Mouse (Mus musculus) stomach, embryonic 16.5 days (tissue): ENCODE data around the gene Cacna1g. TPM values are rescaled to one million over a fixed set of nuclear protein-coding genes. Genes with fewer than 3 reads are reported as not detected.

Source experiments
- ATAC-seq: fragments of 200-750 bp; cut with Nextera tagmentation; 2 replicates; pipeline ENCODE4 v1.8.0; 2017; ENCODE audit warnings: moderate number of reproducible peaks, moderate TSS enrichment; ENCODE audit not compliant: insufficient read depth, low FRiP score
- H3K27ac ChIP-seq: fragments of 300-500 bp; sonication (generic); 2 replicates; pipeline ENCODE4 v1.5.1; 2014; ENCODE audit warnings: low read length
- H3K27me3 ChIP-seq: fragments of 300-500 bp; sonication (generic); 2 replicates; pipeline ENCODE4 v1.6.1; 2014; ENCODE audit warnings: low read length, control low read depth, mixed read lengths; ENCODE audit not compliant: control insufficient read depth, insufficient read depth
- H3K36me3 ChIP-seq: fragments of 300-500 bp; sonication (generic); 2 replicates; pipeline ENCODE4 v1.6.1; 2014; ENCODE audit warnings: low read length; ENCODE audit not compliant: control insufficient read depth, insufficient read depth
- H3K4me1 ChIP-seq: fragments of 300-500 bp; sonication (generic); 2 replicates; pipeline ENCODE4 v1.6.1; 2014; ENCODE audit warnings: low read length, control low read depth, mixed read lengths; ENCODE audit not compliant: control insufficient read depth, insufficient read depth
- H3K4me2 ChIP-seq: fragments of 300-500 bp; sonication (generic); 2 replicates; pipeline ENCODE4 v1.6.1; 2014; ENCODE audit warnings: low read depth, low read length, mixed read lengths
- H3K4me3 ChIP-seq: fragments of 300-500 bp; sonication (generic); replicated peaks from 2 replicates; pipeline ENCODE4 v1.5.1; 2014; ENCODE audit warnings: mild to moderate bottlenecking, low read length
- H3K9ac ChIP-seq: fragments of 300-500 bp; sonication (generic); 2 replicates; pipeline ENCODE4 v1.6.1; 2014; ENCODE audit warnings: low read length
- H3K9me3 ChIP-seq: fragments of 300-500 bp; sonication (generic); replicated peaks from 2 replicates; pipeline ENCODE4 v1.6.1; 2016; ENCODE audit warnings: low read length, control low read depth; ENCODE audit not compliant: control insufficient read depth
- WGBS: fragments of 180-500 bp; shearing (Covaris S2); extraction: QIAGEN DNeasy Blood & Tissue Kit; methylation state at CpG from one replicate; pipeline ENCODE4 v1.1.7; 2014; 5-methylcytosine and 5-hydroxymethylcytosine counted together
- polyA plus RNA-seq: library from polyadenylated mRNA; unstranded; fragments of >200 nt; fragmentation: Nextera tagmentation; extraction: Ambion mirVana; gene quantifications from 2 replicates; pipeline ENCODE4 v1.2.1, GENCODE M21; 2015

Cacna1g gene
- polyA plus RNA-seq, 1 experiment from 2014 or later, result 7.9 TPM

DNA sequence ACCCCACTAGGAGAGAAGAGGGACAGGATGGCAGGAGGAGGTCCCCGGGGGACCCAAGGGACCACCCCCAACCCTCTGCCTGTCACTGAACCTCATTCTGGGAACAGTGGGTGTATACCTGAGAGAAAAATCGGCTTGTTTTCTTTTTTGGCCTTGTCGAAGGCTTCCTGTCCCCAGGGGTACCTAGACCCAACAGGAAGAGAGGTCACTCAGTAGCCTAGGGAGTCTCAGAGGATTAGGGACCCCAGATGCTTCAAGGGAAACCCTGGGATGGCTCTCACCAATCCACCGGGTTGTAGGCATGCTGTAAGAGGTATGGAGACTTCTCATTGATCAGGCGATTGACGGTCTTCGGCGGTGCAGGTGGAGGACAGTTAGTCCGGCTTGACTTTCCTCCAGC is 10.6 kb upstream of the Cacna1g start:
- ATAC-seq, result no peak
- H3K4me1 ChIP-seq, result no peaks in the 10 kb centered on the region; the same call in 1 of the 2 replicates
- H3K9me3 ChIP-seq, result no peaks in the 10 kb centered on the region
- H3K27me3 ChIP-seq, result no peaks in the 10 kb centered on the region
- no peak overlapping the region for H3K9ac ChIP-seq
- H3K4me3 ChIP-seq, result no peak overlapping the region
- H3K27ac ChIP-seq, result no peak overlapping the region
- WGBS, result 90% methylated on average over 9 of the region's 9 CpGs
- no peaks in the 10 kb centered on the region for H3K36me3 ChIP-seq
- H3K4me2 ChIP-seq, result no peak overlapping the region

DNA sequence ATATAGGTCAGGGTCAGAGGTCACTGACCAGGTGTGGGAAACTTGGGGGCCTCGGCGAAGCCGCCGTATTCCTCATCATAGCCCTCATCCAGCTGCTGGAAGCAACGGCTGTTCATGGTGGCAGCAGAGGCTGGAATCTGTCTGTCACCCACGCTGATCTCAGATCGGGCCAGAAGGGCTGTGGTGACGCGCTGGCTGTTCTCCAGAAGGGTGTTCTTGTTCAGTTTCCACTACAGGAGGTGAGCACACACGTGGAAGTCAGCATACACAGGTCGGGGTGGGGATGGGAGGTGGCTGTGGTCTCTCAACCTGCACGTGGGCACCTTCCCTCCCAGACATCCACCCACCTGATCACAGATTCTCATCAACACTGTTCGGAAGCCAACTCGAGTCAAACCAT is 9.9 kb upstream of the Cacna1g start:
- Histone ChIP-seq H3K27me3 (no peaks in the 10 kb centered on the region), H3K9me3 (no peaks in the 10 kb centered on the region), H3K9ac (no peak overlapping the region), H3K4me3 (no peak overlapping the region), H3K36me3 (no peaks in the 10 kb centered on the region), H3K4me2 (no peak overlapping the region), H3K4me1 (no peaks in the 10 kb centered on the region; the same call in 1 of the 2 replicates), H3K27ac (no peak overlapping the region)
- WGBS, result 79% methylated on average over 14 of the region's 14 CpGs
- no peak for ATAC-seq

DNA sequence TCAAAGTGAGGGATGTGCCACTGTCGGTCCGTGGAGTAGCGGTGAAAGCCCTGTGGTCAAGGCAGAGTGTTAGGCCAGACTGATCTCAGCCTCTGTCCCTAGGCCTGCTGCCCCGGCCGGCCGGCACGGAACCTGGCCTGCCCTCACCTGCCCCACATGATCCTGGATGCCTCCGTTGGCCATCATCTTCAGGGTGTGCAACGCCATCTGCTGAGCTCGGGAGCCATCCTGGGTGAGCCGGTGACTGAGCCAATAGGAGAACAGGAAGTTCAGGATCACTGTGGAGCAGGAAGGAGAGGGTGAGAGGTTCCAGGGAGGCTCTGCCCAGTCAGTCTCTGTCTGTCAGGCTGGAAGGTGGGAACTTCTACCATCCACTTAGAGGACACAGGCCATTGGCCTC is 9.4 kb upstream of the Cacna1g start:
- ATAC-seq, result no peak
- 73% methylated on average over 11 of the region's 11 CpGs for WGBS
- Histone ChIP-seq H3K27me3 (no peaks in the 10 kb centered on the region), H3K4me2 (no peak overlapping the region), H3K4me3 (no peak overlapping the region), H3K9me3 (no peaks in the 10 kb centered on the region), H3K9ac (no peak overlapping the region), H3K4me1 (no peaks in the 10 kb centered on the region; the same call in 1 of the 2 replicates), H3K27ac (no peak overlapping the region), H3K36me3 (no peaks in the 10 kb centered on the region)

DNA sequence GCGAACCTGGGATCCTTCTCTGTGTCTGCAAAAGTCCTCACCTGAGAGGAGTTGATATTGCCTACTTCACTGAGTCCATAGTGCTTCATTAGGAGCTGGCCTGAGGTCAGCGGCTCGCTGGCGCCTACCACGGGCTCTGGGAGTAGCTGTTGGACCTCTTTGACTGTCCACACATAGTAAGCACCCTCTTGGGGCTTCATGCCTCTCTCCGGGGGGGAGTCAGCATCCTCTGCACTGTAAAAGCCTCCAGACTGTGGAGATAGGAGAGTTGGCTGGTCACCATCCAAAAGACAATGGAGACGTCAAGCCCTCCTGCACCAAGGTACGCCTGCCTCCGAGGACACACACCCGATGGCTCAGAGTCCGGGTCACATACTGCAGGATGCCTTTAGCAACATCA is 8.7 kb upstream of the Cacna1g start:
- Histone ChIP-seq H3K4me3 (no peak overlapping the region), H3K27ac (no peak overlapping the region), H3K4me1 (no peaks in the 10 kb centered on the region; the same call in 1 of the 2 replicates), H3K4me2 (no peak overlapping the region), H3K9me3 (no peaks in the 10 kb centered on the region), H3K9ac (no peak overlapping the region), H3K36me3 (no peaks in the 10 kb centered on the region), H3K27me3 (no peaks in the 10 kb centered on the region)
- 88% methylated on average over 11 of the region's 11 CpGs for WGBS
- no peak for ATAC-seq

DNA sequence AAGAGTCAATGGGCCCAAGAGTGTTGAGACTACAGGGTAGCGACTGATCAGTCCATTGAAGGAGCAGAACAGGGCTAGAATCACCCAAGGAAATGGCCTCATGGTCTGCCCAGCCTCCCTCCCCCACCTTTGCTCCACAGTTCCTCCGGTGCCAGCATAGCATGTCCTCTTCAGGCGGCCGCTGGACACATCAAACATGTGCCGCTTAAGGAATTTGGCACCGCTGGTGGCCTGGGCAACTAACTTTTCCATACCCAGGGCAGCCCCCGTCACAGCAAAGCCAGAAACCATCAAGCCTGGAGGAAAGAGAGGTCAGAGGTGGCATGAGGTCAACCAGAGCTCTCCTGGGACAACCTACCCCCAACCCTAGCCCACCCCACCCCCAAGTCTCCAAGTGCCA is 8.0 kb upstream of the Cacna1g start:
- ATAC-seq, result no peak
- WGBS, result 93% methylated on average over 7 of the region's 7 CpGs

DNA sequence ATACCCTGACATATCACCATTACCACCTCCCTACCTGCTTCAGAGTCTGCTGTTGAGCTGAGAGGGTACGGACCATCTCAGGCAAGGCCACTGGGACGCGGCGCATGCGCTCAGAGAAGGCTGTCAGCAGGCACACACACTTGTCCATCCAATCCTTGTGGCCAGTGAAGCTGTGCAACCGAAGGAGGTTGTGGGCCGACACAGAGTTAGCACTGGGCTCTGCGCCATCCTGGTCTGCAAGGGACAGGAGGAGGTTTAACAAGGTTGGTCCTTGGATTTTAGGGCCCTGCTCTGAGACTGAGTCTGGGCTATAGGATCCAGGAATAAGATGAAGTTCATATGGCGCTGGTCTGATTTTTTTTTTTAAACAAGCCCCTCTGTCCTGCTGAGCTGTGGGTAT is 6.4 kb upstream of the Cacna1g start:
- no peak overlapping the region for H3K27ac ChIP-seq
- no peaks in the 10 kb centered on the region for H3K4me1 ChIP-seq
- H3K4me2 ChIP-seq, result no peak overlapping the region
- no peak overlapping the region for H3K4me3 ChIP-seq
- H3K36me3 ChIP-seq, result no peaks in the 10 kb centered on the region
- peaks cover 1% of the 10 kb centered on the region; the same call in 1 of the 2 replicates for H3K27me3 ChIP-seq
- H3K9me3 ChIP-seq, result no peaks in the 10 kb centered on the region
- ATAC-seq, result no peak
- 81% methylated on average over 9 of the region's 9 CpGs for WGBS
- H3K9ac ChIP-seq, result no peak overlapping the region

More for the DNA sequence above, 8.0 kb upstream of the Cacna1g start:
- Histone ChIP-seq H3K9ac (no peak overlapping the region), H3K9me3 (no peaks in the 10 kb centered on the region), H3K4me3 (no peak overlapping the region), H3K4me2 (no peak overlapping the region), H3K27ac (no peak overlapping the region), H3K36me3 (no peaks in the 10 kb centered on the region), H3K27me3 (no peaks in the 10 kb centered on the region), H3K4me1 (no peaks in the 10 kb centered on the region; the same call in 1 of the 2 replicates)

DNA sequence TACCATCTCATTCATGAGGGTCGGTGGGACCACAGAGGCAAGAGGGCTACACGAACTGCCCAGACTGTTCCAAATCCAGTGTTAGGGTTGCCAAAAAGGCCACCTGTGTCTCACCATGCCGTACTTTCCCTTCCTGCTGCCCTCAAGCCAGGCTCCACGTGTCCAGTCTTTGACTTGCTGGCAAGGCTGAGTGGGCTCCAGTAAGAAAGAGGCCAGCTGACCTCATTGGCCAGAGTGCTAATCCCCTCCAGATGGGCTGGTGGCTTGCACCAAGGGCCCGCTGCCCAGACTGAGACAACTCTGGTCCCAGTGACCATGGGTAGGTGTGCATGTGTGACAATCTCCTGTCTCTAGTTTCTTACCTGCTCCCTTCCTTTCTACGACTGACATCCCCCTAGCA is 3.7 kb upstream of the Cacna1g start:
- Histone ChIP-seq H3K4me1 (peaks cover 14% of the 10 kb centered on the region; the same call in 1 of the 2 replicates), H3K4me2 (no peak overlapping the region), H3K27me3 (peaks cover 10% of the 10 kb centered on the region), H3K9me3 (no peaks in the 10 kb centered on the region), H3K9ac (no peak overlapping the region), H3K27ac (no peak overlapping the region), H3K36me3 (no peaks in the 10 kb centered on the region), H3K4me3 (no peak overlapping the region)
- 75% methylated on average over 6 of the region's 6 CpGs for WGBS
- ATAC-seq, result no peak

DNA sequence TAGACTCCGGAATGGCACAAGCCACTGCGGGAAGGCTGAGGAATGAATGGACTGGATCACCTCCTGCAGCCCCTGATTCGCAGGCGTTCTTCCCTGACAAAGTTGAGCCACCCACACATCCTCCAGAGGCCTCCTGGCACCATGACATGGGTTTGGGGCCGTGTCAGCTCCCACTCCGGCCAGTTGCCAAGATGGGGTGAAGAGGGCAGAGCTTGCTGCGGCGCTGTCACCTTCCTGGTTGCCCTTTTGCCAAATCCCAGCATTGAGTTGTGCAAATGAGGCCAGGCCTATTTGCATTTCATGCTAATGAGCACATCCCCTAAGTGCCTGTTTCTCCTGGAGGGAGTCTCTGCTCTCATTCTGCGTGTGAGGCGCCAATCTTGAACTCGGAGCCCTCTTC is 1.7 kb upstream of the Cacna1g start:
- peaks cover 25% of the 10 kb centered on the region for H3K4me1 ChIP-seq

DNA sequence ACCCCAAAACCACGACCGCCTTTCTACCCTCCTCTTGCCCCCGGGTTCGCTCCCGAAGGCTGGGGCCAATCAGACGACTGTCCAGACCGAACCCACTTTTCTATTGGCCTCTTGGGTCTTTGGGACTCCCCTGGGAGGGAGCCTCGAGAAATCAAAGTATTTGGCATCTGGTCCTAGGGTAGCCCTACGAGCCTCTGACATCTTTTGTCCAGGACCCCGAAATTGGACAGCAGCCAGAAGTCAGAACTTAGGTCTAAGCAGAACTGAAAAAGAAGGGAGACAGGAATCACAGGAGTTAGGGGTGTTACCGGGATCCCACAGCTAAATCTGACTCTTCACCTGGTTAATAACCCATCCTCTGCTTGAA is 529 bp upstream of the Cacna1g start:
- H3K27ac ChIP-seq, result no peak overlapping the region
- no peaks in the 10 kb centered on the region for H3K36me3 ChIP-seq
- WGBS, result 2% methylated on average over 11 of the region's 11 CpGs
- H3K27me3 ChIP-seq, result peaks cover 20% of the 10 kb centered on the region
- H3K9ac ChIP-seq, result no peak overlapping the region
- peak overlapping the region; percentile 65 for H3K4me3 ChIP-seq
- H3K4me2 ChIP-seq, result peak overlapping the region; percentile 57
- H3K4me1 ChIP-seq, result peaks cover 30% of the 10 kb centered on the region
- ATAC-seq, result no peak
- H3K9me3 ChIP-seq, result no peaks in the 10 kb centered on the region

More for the DNA sequence above, 1.7 kb upstream of the Cacna1g start:
- Histone ChIP-seq H3K4me3 (no peak overlapping the region), H3K9me3 (no peaks in the 10 kb centered on the region), H3K9ac (no peak overlapping the region), H3K27ac (no peak overlapping the region), H3K4me2 (no peak overlapping the region), H3K27me3 (peaks cover 20% of the 10 kb centered on the region), H3K36me3 (no peaks in the 10 kb centered on the region)
- no peak for ATAC-seq
- WGBS, result 28% methylated on average over 11 of the region's 11 CpGs
